Mouse (Mus musculus) erythroblast, embryonic 14.5 days (primary cell): ENCODE data around the gene Vash1.

Experiments used
- GATA1 ChIP-seq: IDR thresholded peaks from 2 replicates; pipeline ENCODE4 v1.6.1; 2012; ENCODE audit warnings: low read length, inconsistent platforms, mixed read lengths
- TAL1 ChIP-seq: IDR thresholded peaks from 3 replicates; pipeline ENCODE4 v1.6.1; 2012; ENCODE audit warnings: low read length, inconsistent platforms, mixed read lengths

DNA sequence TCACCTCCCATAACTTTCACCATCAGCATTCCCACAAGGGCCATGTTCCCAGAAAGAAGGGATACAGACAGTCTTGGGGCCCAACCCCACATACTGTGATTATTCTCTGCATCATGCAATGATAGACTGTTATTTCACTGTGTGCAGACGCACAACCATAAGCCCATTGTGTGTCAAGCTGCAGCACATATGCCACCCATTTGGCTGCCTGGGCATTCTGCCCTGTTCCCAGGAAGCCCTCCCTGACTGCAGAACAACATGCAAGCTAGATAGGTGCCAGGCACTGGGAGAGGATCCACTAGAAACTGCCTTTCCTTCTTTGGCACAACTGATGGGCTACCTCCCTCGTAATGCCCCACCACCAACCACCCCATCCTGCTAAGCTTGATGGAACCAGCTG is 10.1 kb upstream of the Vash1 start:
- no peak for TF ChIP-seq GATA1
- no peak for TF ChIP-seq TAL1
